Mouse (Mus musculus): ENCODE results near the gene Frrs1l.

Gene Frrs1l

DNA sequence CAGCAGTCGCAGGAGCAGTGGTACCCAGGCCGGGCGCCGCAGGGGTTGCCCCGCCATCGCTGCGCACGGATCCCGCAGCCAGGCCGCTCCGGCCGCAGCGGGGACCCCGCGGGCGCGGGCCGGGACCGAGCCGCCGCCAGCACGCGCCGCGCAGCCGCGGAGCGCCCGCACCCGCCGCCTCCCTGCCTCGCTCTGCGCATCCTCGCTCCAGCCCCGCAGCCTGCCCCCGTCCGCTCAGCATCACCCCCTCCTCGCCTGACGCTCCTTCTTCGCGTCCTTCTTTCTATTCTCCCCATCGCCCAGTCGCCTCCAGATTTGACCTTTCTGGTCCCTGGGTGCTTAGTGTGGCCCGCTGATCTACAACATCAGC is at the start of gene Frrs1l:
Gene Frrs1l, minus strand, starts transcription at position 177 of the 370 bp plus-strand sequence.
- in situ Hi-C loops (cut with MboI, MseI) = no loop called here

DNA sequence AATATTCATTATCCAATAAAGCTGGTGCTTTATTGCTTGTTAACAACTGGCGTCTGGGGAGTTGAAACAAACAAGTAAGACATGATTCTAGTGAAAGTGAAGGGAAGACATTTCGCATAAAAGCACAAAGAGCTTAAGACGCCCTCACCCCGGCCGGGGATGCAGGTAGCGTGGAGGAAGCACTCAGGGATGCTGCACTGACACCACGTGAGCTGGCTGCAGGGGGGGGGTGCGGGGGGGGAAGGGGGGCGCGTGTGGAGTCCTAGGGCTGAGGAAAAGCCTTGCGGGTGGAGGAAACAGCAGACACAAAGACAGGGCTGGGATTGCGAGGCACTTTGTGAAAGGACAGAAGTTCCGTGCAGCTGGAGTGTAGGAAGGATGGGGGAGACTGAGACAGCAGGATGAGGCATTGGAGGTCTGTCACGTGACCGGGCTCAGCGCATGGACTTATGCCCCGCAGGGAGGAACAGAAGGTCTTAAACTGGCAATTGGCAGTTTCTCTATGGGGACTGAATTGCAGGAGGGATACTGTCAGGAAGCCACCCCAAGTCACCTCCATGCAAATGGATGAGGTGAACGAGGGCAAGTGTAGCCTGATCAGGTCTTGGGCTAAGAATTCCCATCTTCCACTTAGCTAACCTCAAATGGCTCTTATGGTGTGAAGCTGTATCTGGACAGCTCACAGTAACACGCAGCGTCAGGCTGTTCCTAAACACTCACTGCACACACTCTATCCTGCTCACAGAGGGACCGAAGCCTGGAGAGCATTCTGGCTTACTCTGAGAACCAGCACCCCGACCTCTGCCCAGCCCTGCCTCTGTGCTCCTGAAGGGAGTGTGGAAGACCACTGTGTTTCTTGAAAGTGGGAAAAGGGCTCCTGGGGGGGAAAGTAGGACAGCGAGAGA is 49.2 kb upstream of the Frrs1l start:
- in situ Hi-C loops (cut with MboI, MseI) = no loop called here

DNA sequence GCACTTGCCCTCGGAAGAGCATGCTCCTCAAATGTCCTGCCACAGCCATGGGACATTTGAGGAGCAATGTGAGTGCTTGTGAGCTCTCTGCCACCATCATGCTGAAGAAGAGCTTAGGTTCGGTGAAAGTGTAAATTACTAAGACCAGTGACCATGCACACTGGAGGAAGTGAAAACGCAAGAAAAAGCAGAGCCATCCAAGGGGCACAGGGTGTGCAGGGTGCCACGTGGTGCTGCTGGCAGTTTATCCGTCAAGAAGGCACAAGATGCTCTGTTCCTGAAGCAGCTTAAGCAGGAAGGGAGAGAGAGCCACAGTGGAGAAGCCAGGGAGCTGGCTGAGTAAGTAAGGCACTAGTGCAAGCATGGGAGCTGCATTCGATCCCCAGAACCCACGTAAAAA is 47.4 kb upstream of the Frrs1l start:
- in situ Hi-C loops (cut with MboI, MseI) = no loop called here

DNA sequence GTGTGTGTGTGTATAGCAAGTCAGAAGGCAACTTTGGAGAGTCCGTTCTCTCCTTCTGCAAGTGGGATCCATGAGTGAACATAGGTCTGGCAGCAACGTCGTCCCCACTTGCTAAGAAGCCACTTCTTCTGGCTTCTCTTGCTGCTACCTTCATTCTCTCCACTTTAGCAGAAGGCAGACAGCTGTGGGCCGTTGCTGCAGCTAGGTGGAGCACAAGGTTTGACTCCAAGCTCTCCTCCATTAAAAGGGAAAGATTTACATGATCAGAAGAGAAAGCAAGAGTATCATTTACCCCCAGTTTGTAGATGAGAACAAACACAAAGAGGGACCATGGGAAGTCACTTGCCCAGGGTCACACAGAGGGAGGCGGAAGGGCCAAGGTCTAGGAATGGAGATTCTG is 44.0 kb upstream of the Frrs1l start:
- in situ Hi-C loops (cut with MboI, MseI) = no loop called here

DNA sequence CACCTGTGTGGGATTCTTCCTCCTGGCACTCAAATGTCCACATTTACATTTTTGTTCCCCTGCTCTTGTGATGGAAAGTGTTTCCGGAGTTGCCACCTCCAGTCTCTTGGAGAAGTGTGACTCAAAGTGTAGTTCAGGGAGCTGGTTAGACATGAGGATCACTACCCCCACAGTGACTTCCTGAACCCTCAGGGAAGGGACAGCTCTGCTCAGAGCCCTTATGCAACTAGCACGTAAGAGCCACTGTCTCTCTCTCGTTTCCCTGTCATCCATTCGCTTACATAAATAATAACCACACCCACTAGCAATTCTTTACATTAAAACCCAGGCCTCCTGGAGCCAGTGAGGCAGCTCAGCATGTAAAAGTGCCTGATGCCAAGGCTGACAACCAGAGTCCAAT is 41.2 kb upstream of the Frrs1l start:
- in situ Hi-C loops (cut with MboI, MseI) = no loop called here

DNA sequence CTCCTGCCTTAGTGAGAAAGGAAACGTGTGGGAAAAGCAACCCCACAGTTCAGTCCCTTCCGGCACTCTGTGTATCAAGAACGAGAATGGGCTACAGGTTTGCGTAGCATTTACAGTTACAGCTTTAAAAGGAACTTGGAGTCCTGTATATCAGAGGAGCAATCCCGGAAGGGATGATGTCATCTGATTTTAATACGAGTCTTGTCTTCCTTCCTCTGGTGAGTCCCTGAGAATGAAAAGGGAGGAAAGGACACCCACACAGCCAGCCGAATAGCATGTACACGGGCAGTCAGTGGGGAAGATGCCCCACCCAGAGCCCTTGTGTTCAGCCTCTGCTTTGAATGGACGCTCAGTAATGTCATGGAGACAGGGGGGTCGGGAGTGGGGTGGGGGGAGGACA is 37.8 kb upstream of the Frrs1l start:
- in situ Hi-C loops (cut with MboI, MseI) = no loop called here

DNA sequence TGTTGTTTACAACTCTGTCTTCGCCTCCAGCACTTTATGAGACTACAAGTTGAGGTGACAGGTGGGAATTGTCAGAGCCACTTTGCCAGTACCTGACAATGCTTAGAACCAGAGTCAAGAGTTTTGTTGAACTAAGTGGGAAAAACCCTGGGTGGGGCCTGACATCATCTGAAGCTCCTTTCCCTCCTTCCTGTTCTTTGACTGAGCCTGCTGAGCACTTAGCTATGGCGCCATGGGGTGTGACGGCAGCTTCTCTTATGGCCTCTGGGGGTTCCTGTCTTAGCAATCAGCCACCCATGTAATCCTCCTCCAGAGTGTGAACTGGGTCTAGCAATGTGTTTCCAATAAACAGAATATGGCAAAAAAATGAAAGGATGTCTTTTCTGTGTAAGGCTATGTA is 33.3 kb upstream of the Frrs1l start:
- in situ Hi-C loops (cut with MboI, MseI) = no loop called here

DNA sequence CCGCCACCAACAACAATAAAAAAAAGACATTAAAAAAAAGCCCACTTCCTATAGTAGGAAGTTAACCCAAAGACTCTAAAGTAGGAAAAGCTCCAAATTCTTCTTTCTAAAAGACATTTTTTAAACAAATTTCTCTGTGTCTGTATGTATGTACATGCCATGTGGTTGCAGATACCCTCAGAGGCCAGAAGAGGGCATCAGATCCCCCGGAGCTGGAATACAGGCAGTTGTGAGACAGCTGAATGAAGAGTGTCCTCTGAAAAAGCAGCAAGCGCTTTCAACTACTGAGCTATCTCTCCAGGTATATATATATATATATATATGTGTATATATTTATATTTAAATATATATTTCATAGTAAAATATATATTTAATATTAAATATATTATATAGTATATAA is 31.1 kb upstream of the Frrs1l start:
- in situ Hi-C loops (cut with MboI, MseI) = no loop called here

DNA sequence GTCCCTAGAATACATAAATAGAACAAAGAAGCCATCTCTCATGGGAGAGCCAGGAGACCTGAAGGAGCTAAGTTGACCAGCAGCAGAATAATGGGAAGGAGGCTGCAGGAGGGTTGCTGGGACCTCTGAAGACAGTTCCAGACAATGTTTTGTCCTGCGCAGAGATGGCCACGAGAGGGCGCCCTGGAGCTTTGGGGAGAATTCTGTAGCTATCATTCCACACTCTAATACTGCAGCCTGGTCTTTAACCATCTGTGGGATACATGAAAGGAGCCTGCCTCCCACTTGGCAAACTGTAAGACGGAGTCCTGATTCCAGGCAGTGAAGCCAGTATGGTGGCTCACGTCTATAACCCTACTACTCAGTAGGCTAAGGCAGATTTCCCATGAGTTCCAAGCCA is 27.0 kb upstream of the Frrs1l start:
- in situ Hi-C loops (cut with MboI, MseI) = loop anchor here in 1 of 2 experiments (5.0 kb wide), 1 partner anchor 130 kb away; no protein-coding TSS in a partner anchor

DNA sequence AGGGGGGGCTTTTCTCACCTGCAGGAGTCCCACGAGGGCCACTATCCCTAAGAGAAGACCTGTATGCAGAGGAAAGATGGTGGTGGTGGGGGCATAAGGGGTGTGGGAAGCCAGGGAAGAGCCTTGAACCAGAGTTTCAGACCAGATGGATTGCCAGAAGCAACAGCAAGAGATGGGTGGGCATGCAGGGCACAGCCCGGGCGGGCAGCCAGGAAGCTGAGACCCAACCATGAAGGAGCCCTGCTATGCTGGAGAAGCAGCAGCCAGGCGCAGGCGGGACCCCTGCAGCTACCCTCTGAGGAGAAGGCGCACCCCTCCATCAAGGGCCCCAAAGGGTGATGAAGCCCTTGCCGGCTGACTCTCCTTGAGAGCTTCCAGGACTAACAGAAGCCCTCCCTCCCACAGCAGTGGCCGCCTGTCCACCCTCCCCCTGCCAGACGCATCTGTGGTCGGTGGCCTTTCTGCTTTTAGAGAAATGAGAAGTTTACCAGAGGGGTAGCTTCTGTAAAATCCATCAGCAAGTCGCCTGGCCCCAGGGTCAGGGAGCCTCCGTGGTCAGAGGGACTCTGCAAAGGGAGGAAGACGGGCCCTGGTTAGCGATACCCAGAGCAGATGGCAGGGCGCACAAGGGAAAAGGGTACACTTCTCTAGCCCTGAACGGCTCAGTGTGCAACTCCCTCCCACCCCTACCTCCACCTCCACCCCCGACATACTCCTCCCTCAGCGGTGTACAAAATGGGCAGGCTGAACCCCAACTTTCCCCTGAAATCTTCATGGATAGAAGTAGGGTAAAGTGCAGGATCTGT is 26.4 kb upstream of the Frrs1l start:
- in situ Hi-C loops (cut with MboI, MseI) = loop anchor here in 1 of 2 experiments (5.0 kb wide), 1 partner anchor 131 kb away; no protein-coding TSS in a partner anchor

DNA sequence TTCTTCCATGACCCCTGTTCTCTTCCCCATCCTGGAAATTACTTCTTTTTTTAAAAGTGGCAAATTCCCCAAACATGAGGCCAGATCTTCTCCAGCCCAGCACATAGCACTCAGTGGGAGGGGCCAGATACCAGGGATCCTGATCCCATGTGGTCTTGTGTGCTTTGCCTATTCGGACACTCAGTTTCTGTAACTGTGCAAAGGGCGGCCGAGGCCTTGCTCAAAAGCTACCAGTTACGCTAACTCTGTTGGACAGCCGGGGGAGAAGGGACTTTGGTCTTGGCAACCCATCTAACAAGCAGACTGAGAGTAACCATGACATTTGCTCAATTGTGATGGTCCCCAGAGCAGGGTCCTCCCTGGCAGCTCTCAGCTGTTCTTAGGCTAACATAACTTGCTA is 24.8 kb upstream of the Frrs1l start:
- in situ Hi-C loops (cut with MboI, MseI) = loop anchor here in 1 of 2 experiments (5.0 kb wide), 1 partner anchor 132 kb away; no protein-coding TSS in a partner anchor

DNA sequence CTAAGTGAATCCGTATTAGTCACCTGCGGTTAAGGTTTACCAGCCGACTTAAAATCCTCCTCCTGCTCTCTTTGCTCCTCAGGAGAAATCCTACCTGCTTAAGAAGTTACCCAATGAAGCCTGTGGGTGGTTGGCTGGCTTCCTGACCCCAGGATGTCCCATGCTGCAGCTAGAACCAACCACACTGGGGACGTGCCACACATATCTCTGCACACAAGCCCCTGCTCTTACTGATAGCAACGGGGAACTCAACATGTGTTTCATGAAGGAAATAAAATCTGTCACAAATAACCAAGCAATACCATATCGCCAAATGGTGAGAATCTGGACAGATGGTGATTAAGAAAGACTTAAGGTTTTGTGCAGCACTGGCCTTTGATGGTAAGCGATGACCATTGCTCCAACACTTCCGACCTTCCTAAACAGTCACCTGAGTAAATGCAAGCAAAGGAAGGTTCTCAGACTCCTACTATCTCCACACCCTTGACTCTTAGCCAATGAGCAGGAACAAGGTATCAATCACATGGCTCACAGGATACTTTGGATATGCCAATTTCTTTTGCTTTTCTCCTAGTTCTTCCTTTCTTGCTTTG is 21.4 kb upstream of the Frrs1l start:
- in situ Hi-C loops (cut with MboI, MseI) = no loop called here

DNA sequence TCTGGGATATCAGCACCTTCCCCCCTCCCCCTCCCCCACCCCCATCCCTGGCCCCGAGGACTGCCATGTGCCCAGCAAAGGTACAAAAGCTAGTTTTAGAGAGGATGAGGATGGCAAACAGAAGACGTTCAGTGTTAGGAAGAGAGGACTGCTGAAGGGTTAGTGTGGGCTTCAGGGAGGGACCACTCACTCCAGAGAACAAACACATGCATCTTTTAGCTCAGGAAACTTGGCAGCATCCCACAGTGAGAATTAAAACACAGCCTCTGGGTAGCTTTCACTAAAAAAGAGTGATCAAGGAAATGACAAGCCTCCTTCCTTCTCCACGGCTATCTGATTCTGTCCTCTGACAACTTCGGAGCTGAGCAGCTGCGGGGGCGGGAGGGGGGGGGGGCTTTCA is 20.7 kb upstream of the Frrs1l start:
- in situ Hi-C loops (cut with MboI, MseI) = no loop called here

DNA sequence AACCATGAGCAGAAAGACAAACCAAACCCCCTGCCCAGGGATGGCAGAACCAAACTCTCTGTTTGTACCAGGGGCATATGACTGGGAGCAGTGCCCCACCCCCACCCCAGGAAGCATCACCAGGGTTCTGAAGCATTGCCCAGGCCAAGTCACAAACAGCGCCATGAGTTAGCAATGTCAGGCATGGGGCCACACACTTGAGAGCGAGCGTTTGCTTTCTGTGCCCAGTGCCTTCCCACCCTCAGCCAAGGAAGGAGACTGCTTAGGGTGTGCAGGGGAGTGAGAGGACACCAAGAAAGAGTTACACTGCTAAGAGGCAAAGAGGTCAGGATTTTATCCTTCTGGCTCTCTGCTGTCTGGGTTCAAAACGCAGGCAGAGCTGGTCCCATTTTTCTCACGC is 20.2 kb upstream of the Frrs1l start:
- in situ Hi-C loops (cut with MboI, MseI) = no loop called here

DNA sequence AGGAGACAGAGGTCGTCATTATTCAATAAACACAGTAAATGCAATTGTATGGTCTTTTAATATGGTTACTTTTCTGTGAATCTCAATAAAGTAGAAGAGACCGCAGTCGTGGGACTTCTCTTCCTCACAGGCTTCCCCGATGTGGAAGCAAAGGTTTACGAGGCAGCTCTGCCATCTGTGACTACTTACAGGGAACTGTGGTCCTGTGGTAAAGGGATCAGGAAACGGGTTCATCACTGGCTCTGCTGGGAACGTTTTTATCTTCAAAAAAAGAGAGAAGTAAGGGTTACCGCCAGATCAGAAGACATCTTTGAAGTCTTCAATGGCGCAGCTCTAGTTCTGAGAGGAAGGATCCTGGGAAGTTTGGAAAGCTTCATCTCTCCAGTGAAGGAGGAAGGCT is 17.5 kb upstream of the Frrs1l start:
- in situ Hi-C loops (cut with MboI, MseI) = no loop called here

DNA sequence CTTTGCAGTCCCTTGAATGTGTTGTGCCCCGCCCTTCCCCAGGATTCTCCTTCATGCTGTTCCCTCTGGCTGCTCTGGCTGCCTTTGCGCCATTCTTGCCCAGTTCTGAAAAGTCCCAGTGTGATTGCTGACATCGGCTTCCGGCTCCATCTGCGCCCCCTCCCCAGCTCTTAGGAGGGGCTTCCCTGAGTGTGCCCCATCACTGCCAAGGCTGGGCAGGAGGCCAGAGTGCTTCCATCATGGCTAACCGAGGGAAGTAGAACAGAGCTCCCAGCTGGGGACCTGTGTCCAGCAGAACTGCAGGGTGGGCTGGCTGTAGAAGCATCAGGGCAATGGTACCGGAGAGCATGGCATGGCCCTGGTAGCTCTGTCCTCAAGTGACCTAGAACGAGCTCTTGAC is 14.8 kb upstream of the Frrs1l start:
- in situ Hi-C loops (cut with MboI, MseI) = no loop called here

DNA sequence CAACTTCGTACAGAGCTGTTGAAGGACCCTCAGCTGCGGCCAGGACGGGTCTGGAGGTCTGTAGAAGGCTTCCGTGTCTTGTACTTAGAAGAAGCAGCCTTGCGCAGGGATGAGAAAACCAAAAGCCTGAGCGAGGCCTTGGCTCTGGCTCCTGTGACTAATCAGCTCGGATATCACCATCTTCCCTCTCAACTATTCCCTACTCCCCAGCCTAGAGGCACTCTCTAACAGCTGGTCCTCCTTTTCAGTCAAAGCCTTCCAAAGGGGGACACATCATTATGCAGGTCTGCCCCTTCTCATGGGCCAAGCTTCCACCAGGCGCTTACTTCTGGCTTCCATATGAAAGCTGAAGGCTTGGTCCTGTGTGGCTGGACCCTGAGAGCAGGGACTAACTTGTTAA is 13.7 kb upstream of the Frrs1l start:
- in situ Hi-C loops (cut with MboI, MseI) = no loop called here

DNA sequence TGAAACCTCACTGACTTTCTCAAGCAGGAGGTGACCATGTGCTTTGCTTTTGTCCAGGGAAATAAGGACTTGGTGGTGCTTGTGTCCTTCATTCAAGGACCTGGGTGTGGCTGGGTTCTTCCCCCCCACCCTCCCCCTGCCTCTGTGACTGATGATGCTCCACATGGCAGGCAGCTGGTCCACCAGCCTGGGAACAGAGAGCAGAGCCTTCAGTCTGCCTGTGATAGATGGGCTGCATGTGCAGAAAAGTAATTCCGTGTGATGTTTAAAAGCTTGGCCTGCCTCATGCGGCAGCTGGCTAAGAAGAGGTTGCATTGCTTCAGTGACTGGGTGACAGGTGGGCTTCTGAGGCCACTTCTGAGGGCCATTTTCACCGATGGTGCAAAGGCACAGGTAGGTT is 12.6 kb upstream of the Frrs1l start:
- in situ Hi-C loops (cut with MboI, MseI) = no loop called here

DNA sequence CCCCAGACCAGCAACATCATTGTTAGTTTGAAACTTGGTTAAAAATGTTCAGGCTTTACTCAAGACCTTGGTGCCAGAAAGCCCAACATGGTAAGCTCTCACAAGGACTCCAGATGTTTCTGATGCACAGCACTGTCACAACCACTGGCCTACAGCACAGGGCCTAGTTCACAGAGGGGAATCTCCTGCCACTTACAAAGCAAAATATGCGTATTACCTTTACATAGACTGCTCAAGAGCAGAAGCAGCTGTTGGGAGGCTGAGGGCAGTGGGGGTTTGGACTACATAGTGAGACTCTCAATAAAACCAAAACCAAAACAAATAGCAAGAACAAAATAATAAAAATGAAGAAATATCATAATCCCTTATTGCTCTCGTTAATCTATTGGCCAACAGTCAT is 11.2 kb upstream of the Frrs1l start:
- in situ Hi-C loops (cut with MboI, MseI) = no loop called here

DNA sequence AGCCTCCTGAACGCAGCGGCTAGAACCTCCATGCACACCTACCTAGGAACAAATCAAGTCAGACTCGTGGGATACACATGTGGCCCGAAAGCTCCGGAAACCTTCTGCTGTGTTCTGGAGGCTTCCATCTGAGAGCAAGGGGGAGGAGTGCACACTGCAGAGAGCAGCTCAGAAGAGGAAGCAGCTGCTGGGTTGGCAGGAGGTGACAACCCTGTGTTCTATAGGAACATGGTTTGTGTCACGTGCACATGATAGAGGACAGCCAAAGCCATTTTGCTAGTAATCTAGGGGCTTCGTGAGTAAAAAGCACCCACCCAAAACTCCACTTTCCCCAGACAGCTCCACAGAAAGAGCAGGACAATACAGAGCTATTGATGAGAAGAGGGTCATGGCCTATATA is 3.1 kb upstream of the Frrs1l start:
- in situ Hi-C loops (cut with MboI, MseI) = no loop called here

DNA sequence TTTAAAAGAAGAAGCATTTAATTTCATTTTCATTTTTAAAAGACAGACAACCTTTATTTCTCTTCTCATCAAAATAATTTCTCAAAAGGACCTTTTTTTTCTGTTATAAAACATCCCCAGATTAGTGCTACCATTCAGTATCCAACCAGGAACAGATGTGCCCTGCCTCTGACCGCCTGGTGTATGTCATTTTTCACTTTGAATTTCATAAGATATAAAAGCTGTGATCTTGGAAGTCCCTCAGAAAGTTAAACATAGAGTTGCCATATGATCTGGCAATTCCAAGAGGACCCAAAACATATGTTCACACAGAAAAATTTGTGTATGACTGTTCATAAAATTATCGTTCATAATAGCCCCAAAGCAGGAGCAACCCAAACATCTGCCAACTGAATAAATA is 1.8 kb upstream of the Frrs1l start:
- in situ Hi-C loops (cut with MboI, MseI) = no loop called here

Data from T-helper 17 cell (primary cell).